Mouse (Mus musculus): ENCODE results near the gene Nup50. TPM values are rescaled to one million over a fixed set of nuclear protein-coding genes. Genes with fewer than 3 reads are reported as not detected.
"Not testable (repeated sequence)": the region's sequence is repeated elsewhere in the genome, so short reads cannot be mapped to it uniquely, and the experiment has no call there.

The Nup50 gene
- 22.4 and 26.3 TPM in 2 replicates for polyA plus RNA-seq (2015; fragmentation: Nextera tagmentation; extraction: Ambion mirVana)

GRCm38 (mm10) chr15:84922884-84923507 lies at the start of gene Nup50:
Gene Nup50, plus strand, starts transcription at chr15:84923411.
- under 1% methylated on average over 58 of the region's 60 CpGs for WGBS
- peak; percentile 99 for DNase-seq (ENCODE audit: low spot score)

GRCm38 (mm10) chr15:84873867-84874266 lies 49.3 kb upstream of the Nup50 start:
- Histone ChIP-seq H3K4me1 (replicated peaks; ENCODE audit: insufficient read depth, low read length) (no peaks in the 10 kb centered on the region), H3K27me3 (ENCODE audit: insufficient read depth, low read length) (no peaks in the 10 kb centered on the region), H3K27ac (no peak overlapping the region), H3K9ac (ENCODE audit: low read depth, low read length) (no peak overlapping the region), H3K9me3 (replicated peaks; ENCODE audit: low read length) (no peaks in the 10 kb centered on the region), H3K4me3 (replicated peaks; ENCODE audit: low read depth, low read length) (no peak overlapping the region), H3K36me3 (ENCODE audit: insufficient read depth, low read length) (no peaks in the 10 kb centered on the region), H3K4me2 (ENCODE audit: low read length) (no peak overlapping the region)
- TF ChIP-seq CTCF (IDR thresholded peaks at IDR 0.05; ENCODE audit: low read depth), result no peak
- no peak for ATAC-seq (replicated peaks; ENCODE audit: low FRiP score, low read depth)
- no peak for DNase-seq (ENCODE audit: low spot score)
- 74% methylated on average over 4 of the region's 4 CpGs for WGBS

More at GRCm38 (mm10) chr15:84922884-84923507, at the start of gene Nup50:
- Histone ChIP-seq H3K9me3 (replicated peaks; ENCODE audit: low read length) (no peaks in the 10 kb centered on the region), H3K27ac (peak within 1 kb of the TSS; percentile 92), H3K4me1 (replicated peaks; ENCODE audit: insufficient read depth, low read length) (0 out of 2 replicates have a peak, but pooled peaks cover 9% of the 10 kb centered on the region), H3K27me3 (ENCODE audit: insufficient read depth, low read length) (no peaks in the 10 kb centered on the region), H3K4me2 (ENCODE audit: low read length) (peak within 1 kb of the TSS; percentile 77), H3K36me3 (ENCODE audit: insufficient read depth, low read length) (0 out of 2 replicates have a peak, but pooled peaks cover 5% of the 10 kb centered on the region), H3K4me3 (replicated peaks; ENCODE audit: low read depth, low read length) (peak within 1 kb of the TSS; percentile 82), H3K9ac (ENCODE audit: low read depth, low read length) (peak within 1 kb of the TSS; percentile 96)
- no peak for TF ChIP-seq CTCF (IDR thresholded peaks at IDR 0.05; ENCODE audit: low read depth)
- ATAC-seq (replicated peaks; ENCODE audit: low FRiP score, low read depth), result peak; percentile 88

GRCm38 (mm10) chr15:84877029-84877815 lies 46.0 kb upstream of the Nup50 start:
- H3K36me3 ChIP-seq (ENCODE audit: insufficient read depth, low read length), result no peaks in the 10 kb centered on the region
- WGBS, result 76% methylated on average over 12 of the region's 12 CpGs
- no peak overlapping the region for H3K4me3 ChIP-seq (replicated peaks; ENCODE audit: low read depth, low read length)
- no peak for DNase-seq (ENCODE audit: low spot score)
- no peaks in the 10 kb centered on the region for H3K27me3 ChIP-seq (ENCODE audit: insufficient read depth, low read length)
- H3K27ac ChIP-seq, result no peak overlapping the region
- H3K9me3 ChIP-seq (replicated peaks; ENCODE audit: low read length), result no peaks in the 10 kb centered on the region
- H3K9ac ChIP-seq (ENCODE audit: low read depth, low read length), result no peak overlapping the region
- H3K4me2 ChIP-seq (ENCODE audit: low read length), result no peak overlapping the region
- no peak for TF ChIP-seq CTCF (IDR thresholded peaks at IDR 0.05; ENCODE audit: low read depth)
- ATAC-seq (replicated peaks; ENCODE audit: low FRiP score, low read depth), result no peak
- no peaks in the 10 kb centered on the region for H3K4me1 ChIP-seq (replicated peaks; ENCODE audit: insufficient read depth, low read length)

- Histone ChIP-seq H3K9ac (ENCODE audit: low read depth, low read length) (no peak overlapping the region), H3K27me3 (ENCODE audit: insufficient read depth, low read length) (no peaks in the 10 kb centered on the region), H3K4me1 (replicated peaks; ENCODE audit: insufficient read depth, low read length) (no peaks in the 10 kb centered on the region), H3K9me3 (replicated peaks; ENCODE audit: low read length) (no peaks in the 10 kb centered on the region), H3K4me2 (ENCODE audit: low read length) (no peak overlapping the region), H3K27ac (no peak overlapping the region), H3K36me3 (ENCODE audit: insufficient read depth, low read length) (no peaks in the 10 kb centered on the region), H3K4me3 (replicated peaks; ENCODE audit: low read depth, low read length) (no peak overlapping the region)
- ATAC-seq (replicated peaks; ENCODE audit: low FRiP score, low read depth) (no peak), DNase-seq (ENCODE audit: low spot score) (no peak)
- no peak for TF ChIP-seq CTCF (IDR thresholded peaks at IDR 0.05; ENCODE audit: low read depth)
- WGBS, result 68% methylated on average over 12 of the region's 12 CpGs
Measured at GRCm38 (mm10) chr15:84888066-84888465, 35.1 kb upstream of the Nup50 start.

- H3K4me1 ChIP-seq (replicated peaks; ENCODE audit: insufficient read depth, low read length), result no peaks in the 10 kb centered on the region
- DNase-seq (ENCODE audit: low spot score), result no peak
- no peak overlapping the region for H3K4me2 ChIP-seq (ENCODE audit: low read length)
- no peaks in the 10 kb centered on the region for H3K36me3 ChIP-seq (ENCODE audit: insufficient read depth, low read length)
- no peak overlapping the region for H3K27ac ChIP-seq
- H3K9me3 ChIP-seq (replicated peaks; ENCODE audit: low read length), result no peaks in the 10 kb centered on the region
- no peak overlapping the region for H3K9ac ChIP-seq (ENCODE audit: low read depth, low read length)
- WGBS, result 43% methylated on average over 3 of the region's 3 CpGs
- H3K4me3 ChIP-seq (replicated peaks; ENCODE audit: low read depth, low read length), result no peak overlapping the region
- no peak for TF ChIP-seq CTCF (IDR thresholded peaks at IDR 0.05; ENCODE audit: low read depth)
- no peaks in the 10 kb centered on the region for H3K27me3 ChIP-seq (ENCODE audit: insufficient read depth, low read length)
- no peak for ATAC-seq (replicated peaks; ENCODE audit: low FRiP score, low read depth)
Measured at GRCm38 (mm10) chr15:84891246-84891645, 32.0 kb upstream of the Nup50 start.

GRCm38 (mm10) chr15:84891658-84892057 lies 31.6 kb upstream of the Nup50 start:
- WGBS, result 3% methylated on average over 3 of the region's 3 CpGs
- H3K4me2 ChIP-seq (ENCODE audit: low read length), result no peak overlapping the region
- no peak overlapping the region for H3K4me3 ChIP-seq (replicated peaks; ENCODE audit: low read depth, low read length)
- ATAC-seq (replicated peaks; ENCODE audit: low FRiP score, low read depth) (peak; percentile 33), DNase-seq (ENCODE audit: low spot score) (peak; percentile 88)
- H3K27ac ChIP-seq, result no peak overlapping the region
- no peaks in the 10 kb centered on the region for H3K4me1 ChIP-seq (replicated peaks; ENCODE audit: insufficient read depth, low read length)
- no peaks in the 10 kb centered on the region for H3K36me3 ChIP-seq (ENCODE audit: insufficient read depth, low read length)
- peak; percentile 88 for TF ChIP-seq CTCF (IDR thresholded peaks at IDR 0.05; ENCODE audit: low read depth)
- H3K9me3 ChIP-seq (replicated peaks; ENCODE audit: low read length), result no peaks in the 10 kb centered on the region
- H3K27me3 ChIP-seq (ENCODE audit: insufficient read depth, low read length), result no peaks in the 10 kb centered on the region
- no peak overlapping the region for H3K9ac ChIP-seq (ENCODE audit: low read depth, low read length)

GRCm38 (mm10) chr15:84896216-84896615 lies 27.0 kb upstream of the Nup50 start:
- H3K4me2 ChIP-seq (ENCODE audit: low read length); H3K4me1 ChIP-seq (replicated peaks; ENCODE audit: insufficient read depth, low read length); H3K36me3 ChIP-seq (ENCODE audit: insufficient read depth, low read length); H3K27me3 ChIP-seq (ENCODE audit: insufficient read depth, low read length); ATAC-seq (replicated peaks; ENCODE audit: low FRiP score, low read depth); DNase-seq (ENCODE audit: low spot score); H3K4me3 ChIP-seq (replicated peaks; ENCODE audit: low read depth, low read length); H3K9ac ChIP-seq (ENCODE audit: low read depth, low read length); H3K9me3 ChIP-seq (replicated peaks; ENCODE audit: low read length); H3K27ac ChIP-seq: not testable (repeated sequence)
- 70% methylated on average over 10 of the region's 10 CpGs for WGBS

Measured in kidney, postnatal 0 days (tissue).